Mouse (Mus musculus): Measurements from ENCODE around the gene Lgi1.

Gene Lgi1

DNA sequence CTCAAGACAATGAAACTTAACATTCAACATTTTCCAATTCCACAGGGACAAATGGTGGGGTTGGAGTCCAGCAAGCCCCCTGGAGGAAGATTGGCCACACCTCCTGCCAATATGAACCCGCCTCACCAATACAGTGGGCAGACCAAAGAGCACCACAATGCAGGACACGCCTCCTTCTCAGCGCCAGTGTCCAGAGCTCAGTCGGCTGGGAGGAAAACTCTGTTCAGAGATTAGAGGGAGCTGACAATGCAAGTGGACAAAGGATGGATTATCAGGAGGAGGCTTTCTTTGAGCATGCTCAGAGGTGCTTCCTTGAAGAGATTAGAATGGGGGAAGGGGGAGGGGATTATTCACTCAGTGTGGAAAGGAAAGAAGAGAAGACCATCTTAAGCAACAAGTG is 62.7 kb downstream of the Lgi1 start:
- DNase-seq, result no peak

DNA sequence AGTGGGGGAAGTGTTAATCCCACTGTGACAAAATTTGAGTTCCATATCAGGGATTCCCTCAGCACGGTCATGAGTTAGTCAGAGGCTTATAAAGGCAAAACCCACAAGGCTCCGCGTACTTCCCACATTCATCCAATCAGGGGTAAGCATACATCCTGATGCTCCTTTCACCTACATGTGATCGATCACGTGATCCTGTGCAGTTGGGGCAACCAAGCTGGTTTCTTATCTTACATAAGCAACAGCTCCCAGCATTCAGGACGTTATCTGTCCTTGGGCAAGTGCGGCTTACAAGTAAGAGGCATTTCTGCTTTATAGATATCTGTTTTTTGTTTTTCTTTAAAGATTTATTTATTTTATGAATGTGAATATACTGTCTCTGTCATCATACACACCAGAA is 63.7 kb downstream of the Lgi1 start:
- DNase-seq, result no peak

DNA sequence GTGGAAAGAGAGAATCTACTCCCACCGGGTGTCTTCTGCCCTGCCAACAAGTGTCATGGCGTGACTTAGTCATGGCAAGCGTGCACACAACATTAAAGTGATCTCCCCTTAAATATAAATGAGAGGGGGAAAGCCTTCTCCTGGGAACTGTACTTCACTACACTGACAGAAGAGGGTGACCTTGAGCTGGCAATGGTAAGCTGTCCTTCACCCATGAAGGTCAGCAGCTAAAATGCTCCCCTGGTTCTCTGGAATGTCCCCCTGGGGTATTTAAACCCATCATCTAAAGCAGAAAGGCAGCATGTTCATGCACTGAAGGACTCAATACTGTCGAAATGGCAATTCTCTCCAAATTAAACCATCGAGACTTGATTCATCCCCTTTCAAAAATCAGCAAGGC is 64.9 kb downstream of the Lgi1 start:
- peak; percentile 46 for DNase-seq

DNA sequence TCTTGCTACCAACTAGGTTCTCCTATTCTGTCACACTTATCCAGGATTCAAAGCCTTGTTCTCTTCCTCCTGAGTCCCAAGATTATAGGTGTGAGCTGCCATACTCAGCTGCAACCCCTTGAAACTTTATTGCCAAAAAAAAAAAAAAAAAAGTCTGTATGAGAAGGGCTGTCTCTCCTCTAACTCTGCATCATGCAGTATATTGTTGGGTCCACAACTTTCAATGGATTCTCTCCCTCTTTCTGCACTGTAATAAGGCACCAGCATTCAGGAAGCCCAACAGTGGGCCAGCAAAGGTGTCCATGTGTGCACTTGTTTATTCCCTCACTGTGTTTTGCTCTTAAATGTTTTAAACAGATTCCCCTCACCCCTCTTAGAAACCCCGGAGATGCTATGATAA is 66.7 kb downstream of the Lgi1 start:
- DNase-seq, result no peak

DNA sequence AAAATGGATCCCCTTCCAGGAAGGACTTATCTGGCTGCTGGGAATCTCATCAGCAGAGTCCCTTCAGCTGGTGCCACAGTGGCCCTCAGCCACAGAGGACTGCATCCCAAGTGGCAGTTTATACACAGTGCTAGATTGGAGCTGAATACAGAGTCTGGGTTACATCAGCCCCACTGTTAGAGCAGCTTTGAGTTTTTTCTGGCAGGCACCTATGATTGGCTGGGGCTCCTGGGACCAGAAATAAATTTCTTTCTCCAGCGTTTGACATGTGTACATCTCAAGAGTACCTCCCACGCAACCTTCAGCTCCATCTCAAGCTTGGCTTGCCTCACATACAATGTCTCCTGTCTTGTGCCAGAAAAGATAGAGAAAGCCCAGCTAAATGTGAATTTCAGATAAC is 67.9 kb downstream of the Lgi1 start:
- DNase-seq, result no peak

DNA sequence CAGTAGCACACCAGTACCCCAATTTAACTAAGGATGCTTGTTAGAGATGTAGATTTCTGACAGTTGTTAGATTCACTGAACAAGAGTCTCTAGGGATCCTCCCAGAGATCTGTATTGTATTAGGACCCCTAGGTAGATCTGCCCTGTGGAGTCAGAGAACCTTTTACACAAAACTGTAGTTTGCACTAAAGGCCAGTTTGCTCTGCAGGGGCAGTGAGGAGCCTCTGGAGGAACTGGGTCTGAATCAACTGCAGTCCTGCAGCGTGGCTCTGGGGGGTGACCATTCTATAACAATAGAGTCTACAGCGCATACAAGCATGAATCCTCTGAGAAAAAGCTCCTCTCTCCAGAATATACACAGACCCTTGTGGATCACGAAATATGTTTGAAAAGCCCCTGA is 68.5 kb downstream of the Lgi1 start:
- no peak for DNase-seq

DNA sequence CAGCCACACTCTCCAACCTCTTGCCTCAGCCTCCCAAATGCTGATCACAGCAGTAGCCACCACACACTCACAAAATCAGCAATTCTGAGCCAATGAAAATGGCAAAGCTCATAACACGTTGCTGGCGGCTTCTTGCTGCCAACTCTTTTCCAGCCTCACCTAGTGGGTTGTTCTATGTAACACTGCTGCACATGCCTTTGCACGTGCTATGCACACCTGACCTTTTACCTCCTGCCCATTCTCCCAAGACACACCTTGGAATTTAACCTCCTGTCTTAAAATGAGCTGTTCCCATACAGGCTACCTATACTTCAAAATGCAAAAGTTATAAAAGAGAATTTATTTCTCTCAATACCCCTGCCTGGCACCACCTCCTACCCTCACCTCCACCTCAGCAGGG is 72.2 kb downstream of the Lgi1 start:
- DNase-seq, result no peak

DNA sequence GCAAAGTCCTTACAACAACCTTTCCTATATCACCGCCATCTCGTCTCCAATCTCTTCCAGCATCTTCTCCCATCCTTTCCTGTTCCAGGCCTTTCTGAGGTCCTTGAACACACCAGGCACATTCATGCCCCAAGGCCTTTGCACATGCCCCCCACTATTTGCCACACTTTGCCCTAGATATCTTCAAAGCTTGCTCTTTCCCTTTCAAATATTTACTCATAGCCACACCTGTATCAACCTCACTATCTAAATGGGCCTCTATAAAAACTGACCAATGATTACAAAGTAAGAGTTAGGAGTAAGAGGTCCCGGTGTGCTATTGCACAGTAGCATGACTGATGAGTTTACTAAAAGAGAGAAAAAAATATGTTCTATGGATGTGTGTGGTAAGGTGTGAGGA is 73.0 kb downstream of the Lgi1 start:
- DNase-seq, result no peak

DNA sequence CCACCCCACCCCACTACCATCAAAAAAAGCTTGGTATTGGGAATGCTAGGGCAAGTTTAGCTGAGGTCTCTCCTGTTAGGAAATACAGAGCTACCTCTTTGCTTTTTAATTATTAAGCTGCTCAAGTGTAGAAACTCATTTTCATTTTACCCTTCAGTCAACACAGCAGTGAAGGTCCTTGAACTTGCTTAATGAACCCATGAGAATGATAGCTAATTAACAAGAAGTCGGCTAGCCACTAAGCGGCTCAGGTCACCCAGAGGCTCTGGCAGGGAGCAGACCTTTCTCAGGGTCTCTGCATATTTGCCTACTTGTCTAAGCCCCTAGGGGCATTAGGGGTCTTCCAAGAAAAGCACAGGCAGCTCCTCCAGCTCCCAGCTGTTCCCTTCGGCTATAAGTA is 75.4 kb downstream of the Lgi1 start:
- DNase-seq, result peak; percentile 39

DNA sequence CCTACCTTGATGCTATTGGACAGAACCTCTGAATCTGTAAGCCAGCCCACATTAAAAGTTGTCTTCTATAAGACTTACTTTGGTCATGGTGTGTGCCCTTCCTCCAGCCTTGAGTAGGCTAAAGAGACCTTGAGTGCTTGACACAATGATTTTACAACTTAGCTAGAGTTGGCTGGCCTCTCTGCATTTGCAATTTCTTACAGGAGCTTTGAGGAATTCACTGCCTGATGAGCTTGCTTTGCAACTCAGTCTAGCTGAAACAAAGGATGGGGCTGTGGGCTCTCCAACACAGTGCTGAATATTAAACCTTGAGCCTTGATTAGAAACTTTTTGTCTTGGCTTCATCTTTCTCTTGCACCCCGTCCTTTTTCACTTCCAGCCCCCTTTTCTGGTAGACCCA is 78.9 kb downstream of the Lgi1 start:
- no peak for DNase-seq

DNA sequence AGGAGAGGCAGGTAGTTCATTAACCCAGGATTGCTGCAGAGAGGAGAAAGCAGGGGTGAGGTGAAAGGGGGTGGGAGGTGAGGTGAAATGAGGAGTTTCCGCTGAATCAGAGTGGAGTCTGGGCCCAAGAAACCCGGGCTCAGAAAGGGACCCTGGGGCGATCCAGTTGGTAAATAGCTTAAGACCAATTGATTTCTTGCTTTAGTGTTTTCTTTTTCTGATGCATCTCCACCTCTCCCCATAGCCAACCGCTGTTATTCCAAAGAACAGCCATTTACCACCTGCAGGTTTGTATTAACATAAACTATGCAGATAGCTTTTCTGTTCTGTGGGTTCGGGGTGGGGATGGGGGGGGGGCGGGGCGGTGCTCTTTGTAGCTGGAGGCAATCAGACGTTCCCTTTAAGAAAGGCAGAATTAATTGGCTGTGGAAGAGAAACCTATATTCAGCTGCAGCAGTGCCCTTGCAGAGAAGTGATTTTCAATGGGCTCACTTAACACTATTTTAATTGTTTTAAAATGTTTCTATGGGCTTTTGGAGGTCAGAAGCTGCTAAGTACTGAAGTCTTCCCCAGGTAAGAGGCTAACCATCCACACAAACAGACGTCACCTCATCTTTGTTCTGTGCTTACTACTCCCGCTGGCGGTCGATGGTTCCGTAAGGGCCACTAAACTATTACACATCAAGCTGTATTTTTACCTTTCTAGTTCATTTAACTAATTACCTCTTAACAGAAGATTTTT is 84.1 kb downstream of the Lgi1 start:
- peak; percentile 56 for DNase-seq

DNA sequence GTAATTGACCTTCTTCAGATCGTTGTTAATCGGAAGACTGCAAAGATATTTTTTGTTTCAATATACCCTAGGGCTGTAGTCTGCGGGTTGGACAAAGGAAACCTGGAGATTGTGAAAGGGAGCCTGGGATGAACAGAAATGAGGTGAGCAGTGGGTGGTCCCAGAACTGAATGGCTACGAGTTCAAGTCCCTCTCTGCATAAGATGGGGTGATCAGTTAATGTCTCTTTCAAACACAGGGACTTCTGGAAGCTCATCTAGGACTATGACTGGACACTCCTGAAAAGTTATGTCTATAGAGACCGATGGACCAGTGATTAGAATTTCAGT is 84.6 kb downstream of the Lgi1 start:
- no peak for DNase-seq

DNA sequence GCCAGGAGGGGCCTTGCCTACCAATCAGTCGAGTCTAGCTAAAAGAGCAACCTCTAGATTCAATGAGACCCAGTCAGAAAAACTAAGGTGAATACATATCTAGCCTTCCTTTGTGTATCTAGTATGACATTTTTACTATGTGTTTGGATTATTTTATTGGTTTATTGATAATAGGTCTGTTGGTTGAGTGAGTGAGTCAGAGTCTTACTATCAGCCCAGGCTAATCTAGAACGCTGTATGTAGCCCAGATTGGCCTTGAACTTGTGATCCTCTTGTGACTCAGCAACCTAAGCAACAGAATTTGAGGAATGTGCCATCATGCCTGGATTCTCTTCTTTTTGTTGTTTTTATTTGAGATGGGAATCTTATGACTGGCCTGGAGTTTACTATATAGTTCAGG is 86.9 kb downstream of the Lgi1 start:
- no peak for DNase-seq

DNA sequence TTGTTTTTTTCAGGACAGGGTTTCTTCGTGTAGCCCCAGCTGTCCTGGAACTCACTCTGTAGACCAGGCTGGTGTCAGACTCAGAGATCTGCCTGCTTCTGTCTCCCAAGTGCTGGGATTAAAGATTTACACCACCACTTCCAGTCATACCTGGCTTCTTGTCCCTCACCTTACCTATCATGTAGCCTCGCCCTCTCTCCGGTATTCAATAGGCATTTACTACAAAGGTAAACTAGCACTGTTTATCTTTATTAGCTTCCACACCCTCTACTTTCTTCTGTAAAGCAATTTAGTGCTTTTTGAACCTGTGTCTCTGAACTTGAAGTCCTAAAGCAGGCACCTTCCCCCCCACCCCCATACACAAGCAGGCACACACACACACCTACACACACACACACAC is 87.4 kb downstream of the Lgi1 start:
- DNase-seq, result no peak

DNA sequence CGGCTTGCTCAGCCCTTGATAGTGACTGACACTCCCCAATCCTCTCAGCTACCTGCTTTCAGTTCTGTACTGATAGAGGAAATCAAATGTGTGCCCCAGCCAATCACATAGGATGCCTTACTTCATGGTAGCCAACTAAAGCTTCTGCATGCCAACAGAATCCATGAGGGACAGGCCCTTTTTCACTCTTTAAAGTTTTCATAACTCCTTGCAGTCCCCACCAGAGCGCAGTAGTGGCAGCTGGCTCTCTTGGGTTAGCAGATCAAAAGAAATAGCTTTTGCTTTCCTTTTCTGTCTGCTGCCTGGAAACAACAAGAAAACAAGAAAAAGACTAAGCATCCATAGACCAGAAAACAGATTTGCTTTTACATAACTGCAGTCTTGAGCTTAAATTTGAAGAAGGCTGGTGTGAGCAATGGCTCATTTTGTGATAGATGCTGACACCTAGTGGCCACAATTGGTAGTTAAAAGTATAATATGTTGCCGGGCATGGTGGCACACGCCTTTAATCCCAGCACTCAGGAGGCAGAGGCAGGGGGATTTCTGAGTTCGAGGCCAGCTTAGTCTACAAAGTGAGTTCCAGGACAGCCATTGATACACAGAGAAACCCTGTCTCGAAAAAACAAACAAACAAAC is 88.3 kb downstream of the Lgi1 start:
- peak; percentile 61 for DNase-seq

DNA sequence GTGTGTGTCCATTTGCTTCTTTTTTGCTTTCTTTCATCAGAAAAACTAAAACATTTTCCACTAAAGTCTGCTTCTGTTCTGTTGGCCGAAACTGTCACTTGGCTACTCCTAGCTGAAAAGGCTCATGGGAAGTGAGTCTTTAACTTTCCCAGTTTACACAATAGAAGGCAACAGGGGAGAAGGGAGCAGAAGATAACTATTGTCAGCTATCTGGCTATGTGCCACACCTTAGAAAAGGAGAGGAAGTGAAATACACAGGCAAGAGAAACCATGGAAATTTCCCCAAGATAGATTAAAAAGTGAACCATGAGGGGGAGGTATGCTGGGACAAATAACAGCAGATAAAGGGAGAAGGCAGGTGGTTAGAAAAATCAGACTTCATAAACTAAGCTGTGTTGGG is 89.9 kb downstream of the Lgi1 start:
- no peak for DNase-seq

DNA sequence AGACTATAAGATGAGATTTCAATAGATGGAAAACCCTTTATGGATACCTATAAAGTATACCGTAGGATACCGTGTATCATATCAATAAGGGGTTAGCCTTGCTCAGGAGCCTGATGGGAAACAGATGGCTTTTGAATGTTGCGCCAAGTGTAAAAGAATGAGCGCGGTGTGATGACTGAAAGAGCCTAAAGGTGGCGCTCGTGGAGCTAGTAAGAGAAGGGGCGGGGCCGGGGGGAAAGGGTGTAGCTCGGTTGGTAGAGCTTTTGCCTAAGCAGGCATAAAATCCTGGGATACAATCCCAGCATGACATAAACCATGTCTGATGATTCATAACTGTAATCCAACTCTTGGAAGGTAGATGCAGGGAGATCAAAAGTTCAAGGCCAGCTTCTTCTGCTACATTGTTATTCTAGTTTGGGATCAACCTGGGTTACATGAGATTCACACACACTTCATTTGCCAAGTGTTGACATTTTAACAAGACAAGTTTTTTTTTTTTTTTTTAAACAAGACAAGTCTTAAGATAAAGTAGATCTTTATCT is 90.6 kb downstream of the Lgi1 start:
- no peak for DNase-seq

DNA sequence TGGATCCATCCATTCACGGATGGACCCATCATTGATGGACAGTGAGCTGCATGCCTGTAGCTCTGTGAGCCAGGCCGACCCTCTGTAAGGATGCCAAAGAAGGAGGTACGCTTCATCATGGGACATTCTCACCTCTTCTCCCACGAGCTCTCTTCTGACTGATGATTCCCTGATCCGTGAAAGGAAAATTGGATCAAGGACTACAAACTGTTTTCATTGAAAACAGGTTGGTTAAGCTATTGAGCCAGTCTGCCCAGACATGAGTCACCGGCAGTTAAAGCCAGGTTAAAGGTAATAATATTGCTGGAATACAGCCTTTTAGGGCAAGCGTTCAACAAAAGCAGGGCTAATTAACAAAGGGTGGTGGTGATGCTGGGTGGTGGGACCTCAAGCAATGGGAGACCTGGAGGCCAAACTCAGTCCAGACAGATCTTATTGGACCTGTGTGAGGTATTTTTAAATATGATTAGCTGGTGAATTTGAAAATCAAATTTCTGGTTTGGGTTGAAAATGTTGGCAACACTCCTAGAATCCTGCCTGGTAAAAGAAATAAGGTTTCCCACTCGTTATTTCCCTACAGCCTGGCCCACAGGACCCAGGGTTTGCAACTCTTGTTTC is 92.0 kb downstream of the Lgi1 start:
- no peak for DNase-seq

DNA sequence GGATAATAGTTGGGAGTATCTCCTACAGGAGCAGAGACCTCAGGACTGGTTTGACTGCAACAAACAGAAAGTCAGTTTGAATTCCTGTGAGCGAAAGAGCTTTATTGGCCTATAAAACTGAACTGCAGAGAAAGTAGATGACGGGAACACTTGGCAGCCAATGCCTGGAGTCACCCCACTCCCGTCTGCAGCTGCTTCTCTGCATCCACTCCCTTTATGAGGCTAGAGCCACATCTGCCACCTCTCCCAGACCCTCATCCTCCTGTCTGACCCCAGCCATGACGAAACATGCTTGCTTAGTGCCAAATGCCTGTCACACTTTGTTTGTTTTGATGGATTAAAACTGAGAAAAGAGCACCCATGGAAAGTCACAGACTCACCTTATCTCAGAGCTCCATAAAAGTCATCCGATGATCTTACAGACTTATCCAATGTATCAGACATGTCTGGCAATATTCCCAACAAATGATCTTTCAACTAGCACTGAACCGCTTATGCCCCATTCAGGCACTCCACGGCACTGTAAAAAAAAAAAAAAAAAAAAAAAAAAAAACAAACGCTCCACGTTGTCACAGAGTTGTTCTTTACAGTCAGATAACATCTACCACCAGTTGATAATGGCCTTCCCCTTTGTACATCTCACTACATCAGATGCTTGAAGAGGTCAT is 93.8 kb downstream of the Lgi1 start:
- no peak for DNase-seq

DNA sequence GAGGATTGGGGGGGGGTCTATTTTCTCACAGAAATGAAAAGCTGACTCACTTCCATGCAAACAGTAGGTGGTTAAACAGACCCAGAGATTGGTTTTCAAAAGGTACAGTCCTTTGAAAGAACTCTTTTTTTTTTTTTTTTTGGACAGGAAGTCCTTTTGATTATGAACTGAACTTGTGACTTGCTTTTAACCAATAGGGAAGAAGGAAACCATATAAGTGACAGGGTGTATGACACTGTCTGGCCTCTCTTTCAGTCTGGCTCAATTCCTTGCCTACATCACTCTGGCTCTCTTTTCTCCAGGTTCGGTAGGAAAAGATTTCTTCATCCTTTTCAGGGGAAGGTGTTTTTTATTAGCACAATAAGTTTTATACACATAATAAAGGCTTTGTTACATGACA is 95.0 kb downstream of the Lgi1 start:
- DNase-seq, result no peak

Measured in kidney, postnatal 14 days (tissue).